Mouse (Mus musculus) CH12F3 (cell line): ENCODE results near the gene Ehbp1.

Experiments used
- in situ Hi-C: fragments of 300-500 bp; cut with MboI; formaldehyde crosslinking; loops from 2 replicates; pipeline ENCODE4 v1.14.3; 2020; ENCODE audit warnings: low sequenced_read_pairs

Gene Ehbp1

GRCm38 (mm10) chr11:22002783-22003340 lies 339.2 kb downstream of the Ehbp1 start, which contains the start of gene Otx1:
TSS of gene Otx1 (minus strand) at chr11:22002897.
- in situ Hi-C loops: no loop called here

GRCm38 (mm10) chr11:22002062-22002782 lies 339.9 kb downstream of the Ehbp1 start:
- in situ Hi-C loops: no loop called here

GRCm38 (mm10) chr11:22001321-22002061 lies 340.6 kb downstream of the Ehbp1 start:
- in situ Hi-C loops: no loop called here

GRCm38 (mm10) chr11:22000316-22001076 lies 341.6 kb downstream of the Ehbp1 start:
- in situ Hi-C loops: no loop called here

- in situ Hi-C loops: no loop called here
Observed at GRCm38 (mm10) chr11:21999396-22000315, 342.4 kb downstream of the Ehbp1 start.

- in situ Hi-C loops: no loop called here
Observed at GRCm38 (mm10) chr11:21998141-21999047, 343.7 kb downstream of the Ehbp1 start.

GRCm38 (mm10) chr11:21997561-21998140 lies 344.4 kb downstream of the Ehbp1 start:
- in situ Hi-C loops: no loop called here

- in situ Hi-C loops: no loop called here
Observed at GRCm38 (mm10) chr11:21996661-21997560, 345.2 kb downstream of the Ehbp1 start.

GRCm38 (mm10) chr11:21996325-21996647 lies 345.8 kb downstream of the Ehbp1 start:
- in situ Hi-C loops: no loop called here

GRCm38 (mm10) chr11:21995534-21996324 lies 346.4 kb downstream of the Ehbp1 start:
- in situ Hi-C loops: no loop called here

- in situ Hi-C loops: no loop called here
Observed at GRCm38 (mm10) chr11:21994377-21995370, 347.4 kb downstream of the Ehbp1 start.

GRCm38 (mm10) chr11:21993597-21994376 lies 348.3 kb downstream of the Ehbp1 start:
- in situ Hi-C loops: no loop called here

- in situ Hi-C loops: no loop called here
Observed at GRCm38 (mm10) chr11:21992761-21993596, 349.1 kb downstream of the Ehbp1 start.

GRCm38 (mm10) chr11:21988398-21988946 lies 353.6 kb downstream of the Ehbp1 start:
- in situ Hi-C loops: no loop called here
